Mouse (Mus musculus) liver, embryonic 15.5 days (tissue): ENCODE data around the gene Mast3. TPM values are rescaled to one million over a fixed set of nuclear protein-coding genes. Genes with fewer than 3 reads are reported as not detected.

ENCODE experiments used
- ATAC-seq: fragments of 200-750 bp; cut with Nextera tagmentation; 2 replicates; pipeline ENCODE4 v1.8.0; 2017; ENCODE audit warnings: moderate number of reproducible peaks, mild to moderate bottlenecking, moderate library complexity; ENCODE audit not compliant: insufficient read depth
- H3K27ac ChIP-seq: fragments of 300-500 bp; sonication (generic); replicated peaks from 2 replicates; pipeline ENCODE4 v1.5.1; 2015; ENCODE audit warnings: mild to moderate bottlenecking, inconsistent platforms
- H3K27me3 ChIP-seq: fragments of 300-500 bp; sonication (generic); 2 replicates; pipeline ENCODE4 v1.6.1; 2015; ENCODE audit warnings: mild to moderate bottlenecking, inconsistent platforms
- H3K36me3 ChIP-seq: fragments of 300-500 bp; sonication (generic); replicated peaks from 2 replicates; pipeline ENCODE4 v1.6.1; 2015; ENCODE audit warnings: moderate library complexity, mild to moderate bottlenecking, inconsistent platforms
- H3K4me1 ChIP-seq: fragments of 300-500 bp; sonication (generic); replicated peaks from 2 replicates; pipeline ENCODE4 v1.6.1; 2015; ENCODE audit warnings: inconsistent platforms
- H3K4me2 ChIP-seq: fragments of 300-500 bp; sonication (generic); 2 replicates; pipeline ENCODE4 v1.6.1; 2015; ENCODE audit warnings: moderate library complexity, mild to moderate bottlenecking, inconsistent platforms
- H3K4me3 ChIP-seq: fragments of 300-500 bp; sonication (generic); replicated peaks from 2 replicates; pipeline ENCODE4 v1.5.1; 2015; ENCODE audit warnings: mild to moderate bottlenecking, inconsistent platforms
- H3K9ac ChIP-seq: fragments of 300-500 bp; sonication (generic); 2 replicates; pipeline ENCODE4 v1.6.1; 2015; ENCODE audit warnings: moderate library complexity, mild to moderate bottlenecking, inconsistent platforms
- H3K9me3 ChIP-seq: fragments of 300-500 bp; sonication (generic); replicated peaks from 2 replicates; pipeline ENCODE4 v1.6.1; 2016; ENCODE audit warnings: inconsistent platforms
- WGBS: fragments of 180-500 bp; shearing (Covaris S2); methylation state at CpG from one replicate; pipeline ENCODE4 v1.1.7; 2015; ENCODE audit warnings: mixed read lengths; ENCODE audit not compliant: insufficient replicate concordance; 5-methylcytosine and 5-hydroxymethylcytosine counted together
- polyA plus RNA-seq: library from polyadenylated mRNA; unstranded; fragments of >200 nt; fragmentation: Nextera tagmentation; extraction: Ambion mirVana; gene quantifications from 2 replicates; pipeline ENCODE4 v1.2.1, GENCODE M21; 2015

Mast3 gene
- polyA plus RNA-seq, 1 experiment from 2014 or later = 6.7 TPM

DNA sequence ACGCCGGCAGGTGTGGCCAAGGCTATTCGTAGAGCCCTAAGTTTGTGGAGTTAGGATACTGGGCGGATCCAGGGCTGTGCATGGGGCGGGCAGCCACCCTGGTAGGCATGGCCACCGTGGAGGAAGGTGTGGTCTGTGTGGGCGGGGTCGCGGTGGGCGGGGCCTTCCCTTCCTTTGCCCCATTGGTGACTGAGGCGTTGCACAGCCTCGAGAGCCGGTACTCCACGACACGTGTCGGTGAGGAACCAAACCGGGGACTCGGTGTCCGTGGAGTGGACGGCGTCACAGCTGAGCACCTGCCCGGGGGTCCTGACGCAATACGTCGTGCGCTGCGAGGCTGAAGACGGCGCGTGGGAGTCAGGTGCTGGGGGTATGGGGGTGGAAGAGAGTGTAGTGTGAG is 11.8 kb upstream of the Mast3 start:
- 7% methylated on average over 29 of the region's 30 CpGs for WGBS
- Histone ChIP-seq H3K36me3 (no peaks in the 10 kb centered on the region), H3K4me1 (peaks cover 32% of the 10 kb centered on the region), H3K27ac (no peak overlapping the region), H3K4me2 (peak overlapping the region; percentile 54), H3K9me3 (no peaks in the 10 kb centered on the region), H3K9ac (no peak overlapping the region), H3K4me3 (0 out of 2 replicates have a peak overlapping the region, but pooled peaks have one; percentile 11), H3K27me3 (peaks cover 71% of the 10 kb centered on the region)
- ATAC-seq = peak; percentile 72

DNA sequence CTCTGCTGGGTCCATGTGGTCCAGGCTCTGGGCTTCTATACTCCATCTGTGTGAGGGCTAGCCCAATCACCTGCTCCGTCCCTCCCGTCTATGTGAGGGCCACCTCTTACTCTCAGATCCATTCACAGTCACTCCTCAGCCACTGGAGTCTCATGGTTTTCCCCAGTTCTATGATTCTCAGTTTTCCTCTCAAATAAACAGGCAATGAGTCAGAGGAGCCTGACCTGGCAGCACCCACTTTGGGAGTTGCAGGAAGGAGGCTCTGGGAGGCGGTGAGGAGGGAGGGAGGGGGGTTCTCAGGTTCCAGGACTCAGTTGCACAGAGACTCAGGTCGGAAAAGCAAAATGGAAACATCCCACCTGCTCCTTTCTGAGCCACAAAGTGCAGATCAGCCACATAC is 8.0 kb upstream of the Mast3 start:
- ATAC-seq = no peak
- Histone ChIP-seq H3K27me3 (peaks cover 60% of the 10 kb centered on the region), H3K4me1 (peaks cover 23% of the 10 kb centered on the region), H3K4me3 (no peak overlapping the region), H3K36me3 (no peaks in the 10 kb centered on the region), H3K4me2 (no peak overlapping the region), H3K27ac (no peak overlapping the region), H3K9ac (no peak overlapping the region), H3K9me3 (no peaks in the 10 kb centered on the region)
- WGBS = 53% methylated on average over 4 of the region's 4 CpGs

DNA sequence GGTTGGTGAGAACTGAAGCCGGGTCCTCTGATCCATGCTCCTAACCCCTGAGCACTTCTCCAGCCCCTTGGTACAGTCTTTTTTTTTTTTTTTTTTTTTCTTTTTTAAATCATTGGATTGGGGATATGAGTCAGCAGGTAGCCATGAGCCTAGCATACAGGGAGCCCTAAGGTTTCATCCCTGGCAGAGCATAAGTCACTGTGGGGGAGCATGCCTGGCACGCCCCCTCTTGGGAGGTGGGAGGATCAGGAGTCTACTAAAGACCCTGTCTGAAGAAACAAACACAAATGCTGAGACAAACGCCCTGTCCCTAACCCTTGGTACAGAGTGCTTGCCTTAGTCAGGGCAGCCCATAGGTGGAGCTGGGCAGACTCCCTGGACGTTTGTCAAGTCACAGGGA is 7.2 kb upstream of the Mast3 start:
- no peak overlapping the region for H3K27ac ChIP-seq
- no peak for ATAC-seq
- H3K36me3 ChIP-seq = no peaks in the 10 kb centered on the region
- no peak overlapping the region for H3K9ac ChIP-seq
- H3K4me3 ChIP-seq = no peak overlapping the region
- H3K27me3 ChIP-seq = peaks cover 52% of the 10 kb centered on the region
- H3K4me1 ChIP-seq = peaks cover 28% of the 10 kb centered on the region
- H3K9me3 ChIP-seq = no peaks in the 10 kb centered on the region
- WGBS = 50% methylated on average over 4 of the region's 4 CpGs
- no peak overlapping the region for H3K4me2 ChIP-seq

DNA sequence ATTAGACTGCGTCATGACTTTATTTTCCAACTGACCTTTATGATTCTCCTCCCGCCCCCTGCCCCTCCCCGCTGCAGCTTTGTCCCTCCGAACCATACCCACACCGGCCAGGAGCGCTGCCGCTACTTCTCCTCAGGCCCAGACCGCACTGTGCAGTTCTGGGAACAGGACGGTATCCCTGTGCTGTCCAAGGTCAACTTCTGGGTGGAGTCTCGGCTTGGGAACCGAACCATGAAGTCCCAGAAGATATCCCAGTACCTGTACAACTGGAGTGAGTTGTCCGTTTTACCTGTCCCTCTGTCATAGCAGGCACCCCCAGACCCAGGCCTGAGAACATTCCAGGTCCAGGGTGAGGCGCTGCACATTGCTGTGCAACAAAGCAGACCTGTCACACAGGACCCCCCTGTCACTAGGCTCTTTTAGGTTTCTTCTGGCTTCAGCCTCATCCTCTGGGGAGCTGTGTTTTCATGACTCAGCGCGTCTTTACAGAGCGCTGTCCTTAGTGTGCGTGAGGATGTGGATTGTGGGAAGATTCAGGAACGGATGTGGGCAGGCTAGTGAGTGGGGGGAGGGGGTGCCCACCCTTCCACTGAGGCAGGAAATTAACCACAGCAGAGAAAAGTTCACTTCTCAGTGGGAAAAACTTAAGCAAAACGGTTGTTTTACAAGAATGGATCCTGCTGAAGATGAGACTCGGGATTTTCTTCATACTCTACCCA is 6.3 kb upstream of the Mast3 start:
- Histone ChIP-seq H3K4me1 (peaks cover 28% of the 10 kb centered on the region), H3K4me3 (no peak overlapping the region), H3K27me3 (peaks cover 46% of the 10 kb centered on the region), H3K36me3 (no peaks in the 10 kb centered on the region), H3K9me3 (no peaks in the 10 kb centered on the region), H3K27ac (no peak overlapping the region), H3K9ac (no peak overlapping the region), H3K4me2 (no peak overlapping the region)
- ATAC-seq = no peak
- 46% methylated on average over 20 of the region's 20 CpGs for WGBS

DNA sequence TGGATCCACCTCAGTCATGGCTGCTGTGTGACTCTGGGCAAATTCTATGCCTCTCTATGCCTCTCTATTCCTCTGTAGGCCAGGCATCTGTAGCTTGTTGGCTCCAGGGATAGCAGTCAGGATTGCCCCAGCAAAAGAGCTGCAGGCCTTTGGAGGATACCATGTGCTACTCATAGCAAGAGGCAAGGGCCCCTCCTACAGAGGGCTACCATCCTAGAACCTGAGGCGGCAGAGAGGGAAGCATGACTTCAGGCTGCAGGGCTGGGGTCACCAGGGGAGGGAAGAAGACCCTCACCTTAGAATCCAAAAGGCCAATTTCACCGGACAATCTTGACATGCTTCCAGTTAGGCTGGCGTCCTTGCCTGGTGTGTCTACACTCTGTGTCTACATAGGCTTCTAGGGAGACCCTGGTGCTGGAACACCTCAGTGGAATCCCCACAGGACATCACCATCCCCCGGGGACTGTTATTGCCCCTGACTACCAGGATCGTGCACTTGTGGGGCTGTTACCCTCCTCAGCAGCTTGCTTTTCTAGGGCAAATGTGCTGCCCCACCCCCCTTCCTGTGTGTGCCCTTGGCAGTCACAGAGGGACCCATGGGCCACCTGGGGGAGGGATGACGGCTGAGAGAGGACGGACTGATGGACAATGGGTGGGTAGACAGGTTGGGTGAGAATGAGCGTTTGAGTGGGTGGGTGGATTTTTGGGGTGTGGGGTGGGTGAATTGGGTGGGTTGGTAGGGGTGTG is 4.3 kb upstream of the Mast3 start:
- H3K36me3 ChIP-seq = no peaks in the 10 kb centered on the region
- H3K9ac ChIP-seq = no peak overlapping the region
- 59% methylated on average over 8 of the region's 8 CpGs for WGBS
- H3K4me2 ChIP-seq = no peak overlapping the region
- ATAC-seq = no peak
- no peak overlapping the region for H3K27ac ChIP-seq
- H3K9me3 ChIP-seq = no peaks in the 10 kb centered on the region
- H3K27me3 ChIP-seq = peaks cover 43% of the 10 kb centered on the region
- H3K4me1 ChIP-seq = peaks cover 48% of the 10 kb centered on the region
- no peak overlapping the region for H3K4me3 ChIP-seq

DNA sequence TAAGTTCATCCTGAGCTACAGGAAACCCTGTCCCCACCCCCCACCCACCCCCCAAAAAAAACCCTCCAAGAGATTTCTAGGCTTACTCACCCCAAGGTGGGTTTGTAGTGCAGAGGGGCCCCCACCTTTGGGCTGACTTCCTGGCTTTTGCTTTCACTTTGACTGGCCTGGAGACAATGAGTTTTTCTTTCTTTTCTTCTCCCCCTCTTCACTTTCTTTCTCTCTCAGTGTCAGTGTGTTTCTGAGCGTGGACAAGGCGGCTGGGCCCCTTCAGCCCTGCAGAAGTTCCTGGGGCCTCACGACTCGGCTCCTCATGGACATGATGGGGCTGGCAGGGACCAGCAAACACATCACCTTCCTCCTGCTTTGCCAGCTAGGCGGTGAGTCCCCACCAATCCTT is 3.4 kb upstream of the Mast3 start, which contains the start of gene Il12rb1:
Il12rb1 (plus strand) TSS at position 211 of the 400 bp plus-strand sequence.
- Histone ChIP-seq H3K9ac (no peak within 1 kb of the TSS), H3K27ac (no peak within 1 kb of the TSS), H3K4me1 (peaks cover 57% of the 10 kb centered on the region), H3K4me2 (peak within 1 kb of the TSS; percentile 25), H3K27me3 (peaks cover 46% of the 10 kb centered on the region), H3K4me3 (no peak within 1 kb of the TSS), H3K9me3 (no peaks in the 10 kb centered on the region), H3K36me3 (no peaks in the 10 kb centered on the region)
- WGBS = 42% methylated on average over 5 of the region's 5 CpGs
- no peak for ATAC-seq

DNA sequence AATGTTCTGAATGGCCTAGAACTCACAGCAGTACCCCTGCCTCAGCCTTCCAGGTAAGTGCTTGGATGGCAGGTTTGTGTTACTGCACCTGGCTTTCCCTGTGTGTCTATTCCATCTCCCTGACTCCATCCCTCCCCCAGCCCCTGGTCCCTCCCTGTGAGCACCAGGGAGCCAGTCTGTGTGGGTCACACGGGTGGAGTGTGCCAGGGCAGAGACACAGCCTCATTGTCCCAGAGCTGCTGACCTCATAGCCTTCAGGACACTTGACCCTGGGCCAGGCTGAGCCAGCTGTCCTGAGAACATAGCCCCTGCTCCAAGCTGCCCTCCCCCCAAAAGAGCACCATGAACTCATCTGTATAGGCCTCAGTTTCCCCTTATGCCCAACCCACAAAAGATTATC is 2.5 kb upstream of the Mast3 start:
- Histone ChIP-seq H3K4me3 (no peak overlapping the region), H3K9me3 (no peaks in the 10 kb centered on the region), H3K27me3 (peaks cover 40% of the 10 kb centered on the region), H3K36me3 (no peaks in the 10 kb centered on the region), H3K9ac (no peak overlapping the region), H3K4me1 (peaks cover 65% of the 10 kb centered on the region), H3K4me2 (peak overlapping the region; percentile 4; the same call in 1 of the 2 replicates), H3K27ac (no peak overlapping the region; the same call in 1 of the 2 replicates)
- ATAC-seq = no peak
- WGBS = 71% methylated on average over 1 of the region's 1 CpGs

DNA sequence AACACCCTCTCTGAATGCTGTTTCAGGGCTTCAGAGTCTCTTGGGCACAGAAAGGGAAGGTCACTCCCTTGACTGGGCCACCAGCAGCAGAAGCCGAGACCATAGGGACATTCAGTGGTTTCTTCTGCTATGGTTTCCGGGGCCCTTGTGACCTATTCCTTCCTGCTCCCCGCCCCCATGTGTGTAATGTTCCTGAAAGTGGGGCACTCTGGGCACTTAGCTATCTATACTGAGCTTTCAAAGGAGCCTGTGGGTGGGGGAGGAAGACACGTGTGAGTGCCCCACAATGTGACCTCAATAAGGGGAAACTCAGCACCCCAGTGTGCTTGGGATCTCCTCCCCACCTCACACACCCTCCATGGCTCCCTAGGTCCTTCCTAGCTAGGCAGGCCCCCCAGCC is 1.7 kb upstream of the Mast3 start:
- ATAC-seq = no peak
- H3K27ac ChIP-seq = peak overlapping the region; percentile 70
- H3K4me1 ChIP-seq = peaks cover 73% of the 10 kb centered on the region
- 23% methylated on average over 4 of the region's 4 CpGs for WGBS
- no peaks in the 10 kb centered on the region for H3K9me3 ChIP-seq
- no peak overlapping the region for H3K9ac ChIP-seq
- no peak overlapping the region for H3K4me3 ChIP-seq
- peak overlapping the region; percentile 4; the same call in 1 of the 2 replicates for H3K4me2 ChIP-seq
- H3K27me3 ChIP-seq = peaks cover 43% of the 10 kb centered on the region
- no peaks in the 10 kb centered on the region for H3K36me3 ChIP-seq

DNA sequence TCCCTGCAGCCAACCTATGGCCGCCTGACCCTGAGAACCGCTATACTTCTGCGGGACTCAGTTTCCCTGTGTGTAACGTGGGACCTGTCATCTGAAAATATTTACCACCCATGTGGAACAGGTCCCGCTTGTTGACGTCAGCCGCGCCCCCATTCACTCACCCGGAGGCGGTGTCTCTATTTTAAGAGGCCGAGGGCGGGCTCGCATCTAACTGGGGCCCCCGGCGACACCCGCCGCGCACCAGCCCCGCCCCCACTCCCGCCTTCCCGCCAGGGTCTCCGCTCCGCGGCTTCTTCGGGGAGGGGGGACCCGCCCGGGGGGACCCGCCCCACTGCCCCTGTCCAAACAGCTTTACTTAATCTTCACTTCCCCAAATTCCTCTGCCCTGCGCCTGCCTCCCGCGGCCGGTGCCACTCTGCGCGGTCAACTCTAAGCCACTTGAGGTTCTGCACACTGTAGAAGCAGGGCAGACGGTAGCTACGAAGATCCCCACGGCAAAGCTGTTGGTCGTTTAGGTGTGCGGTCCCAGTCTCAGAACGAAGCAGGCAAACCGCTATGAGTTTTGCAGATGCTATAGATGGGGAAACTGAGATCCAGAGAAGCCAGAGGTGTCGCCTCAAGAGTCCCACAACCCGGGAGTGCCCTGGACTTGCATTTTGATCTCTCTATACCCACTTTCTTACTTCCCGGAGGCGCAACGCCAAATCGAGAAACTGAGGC is 933 bp downstream of the Mast3 start:
- Histone ChIP-seq H3K4me3 (peak overlapping the region; percentile 60), H3K36me3 (no peaks in the 10 kb centered on the region), H3K9ac (peak overlapping the region; percentile 65), H3K4me1 (peaks cover 81% of the 10 kb centered on the region), H3K4me2 (peak overlapping the region; percentile 98), H3K27ac (peak overlapping the region; percentile 78), H3K27me3 (peaks cover 50% of the 10 kb centered on the region), H3K9me3 (no peaks in the 10 kb centered on the region)
- WGBS = under 1% methylated on average over 44 of the region's 47 CpGs
- ATAC-seq = peak; percentile 36

DNA sequence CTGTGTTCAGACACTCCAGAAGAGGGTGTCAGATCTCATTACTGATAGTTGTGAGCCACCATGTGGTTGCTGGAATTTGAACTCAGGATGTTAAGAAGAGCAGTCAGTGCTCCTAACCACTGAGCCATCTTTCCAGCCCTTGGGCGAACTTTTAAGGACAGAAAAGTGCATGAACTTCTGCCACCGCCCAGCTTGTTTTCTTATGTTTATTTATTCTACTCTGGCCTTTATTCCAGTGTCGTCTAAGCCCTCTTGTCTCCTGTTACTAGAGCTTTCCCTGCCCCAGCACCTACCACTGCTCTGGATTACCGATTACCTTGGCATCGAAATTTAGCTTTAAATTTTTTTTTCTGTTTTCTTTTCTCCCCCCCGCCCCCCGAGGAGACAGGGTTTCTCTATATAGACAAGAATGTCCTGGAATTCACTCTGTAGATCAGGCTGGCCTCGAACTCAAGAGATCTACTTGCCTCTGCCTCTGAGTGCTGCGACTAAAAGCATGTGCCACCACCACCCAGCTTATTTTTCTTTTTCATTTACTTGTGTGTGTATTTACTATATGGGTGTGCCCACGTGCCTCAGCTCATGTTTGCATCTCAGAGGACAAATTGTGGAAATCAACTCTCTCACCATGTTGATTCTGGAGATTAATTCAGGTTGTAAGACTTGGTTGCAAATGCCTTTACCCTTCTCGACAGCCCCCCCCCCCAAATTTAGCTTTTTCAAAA is 1.9 kb downstream of the Mast3 start:
- peaks cover 58% of the 10 kb centered on the region for H3K27me3 ChIP-seq
- no peak for ATAC-seq
- peak overlapping the region; percentile 98 for H3K4me2 ChIP-seq
- H3K9ac ChIP-seq = no peak overlapping the region
- peaks cover 79% of the 10 kb centered on the region for H3K4me1 ChIP-seq
- H3K36me3 ChIP-seq = no peaks in the 10 kb centered on the region
- WGBS = 59% methylated on average over 11 of the region's 11 CpGs
- peak overlapping the region; percentile 60 for H3K4me3 ChIP-seq
- no peaks in the 10 kb centered on the region for H3K9me3 ChIP-seq
- no peak overlapping the region for H3K27ac ChIP-seq
